Mouse (Mus musculus): ENCODE data around the gene Arhgef25.
"Not testable (repeated sequence)": the region's sequence is repeated elsewhere in the genome, so short reads cannot be mapped to it uniquely, and the experiment has no call there.

The Arhgef25 gene

GRCm38 (mm10) chr10:127138328-127139141 is 51.3 kb downstream of the Arhgef25 start:
- DNase-seq (ENCODE audit: low read depth, low spot score): no peak

GRCm38 (mm10) chr10:127137896-127138295 is 52.0 kb downstream of the Arhgef25 start:
- DNase-seq (ENCODE audit: low read depth, low spot score): no peak

GRCm38 (mm10) chr10:127136510-127136909 is 53.4 kb downstream of the Arhgef25 start:
- DNase-seq (ENCODE audit: low read depth, low spot score): no peak

- DNase-seq (ENCODE audit: low read depth, low spot score): no peak
Measured at GRCm38 (mm10) chr10:127135118-127135836, 54.6 kb downstream of the Arhgef25 start.

GRCm38 (mm10) chr10:127134394-127135035 is 55.4 kb downstream of the Arhgef25 start:
- DNase-seq (ENCODE audit: low read depth, low spot score): not testable (repeated sequence)
